Mouse (Mus musculus) heart, adult 9 months (tissue): ENCODE results near the gene Glod4.
A peak's percentile ranks its signal among the peaks of the same experiment; 100 is the strongest.

Experiments used
- DNase-seq, 2 experiments: peaks; one replicate each; pipeline ENCODE4 v3.0.0; 2022; ENCODE audit warnings: low spot score in 2 of 2

The Glod4 gene

GRCm38 (mm10) chr11:76146187-76147010, 97.1 kb downstream of the Glod4 start:
- DNase-seq = no peak

- DNase-seq = no peak
Observed at GRCm38 (mm10) chr11:76145169-76145568, 98.4 kb downstream of the Glod4 start.

- no peak for DNase-seq
Observed at GRCm38 (mm10) chr11:76144386-76144785, 99.1 kb downstream of the Glod4 start.

GRCm38 (mm10) chr11:76137996-76138395, 105.5 kb downstream of the Glod4 start:
- DNase-seq = no peak

GRCm38 (mm10) chr11:76135641-76136437, 107.7 kb downstream of the Glod4 start:
- DNase-seq = no peak

- DNase-seq = peak; percentile 78 to 90
Observed at GRCm38 (mm10) chr11:76130859-76131258, 112.7 kb downstream of the Glod4 start.

GRCm38 (mm10) chr11:76125386-76125785, 118.1 kb downstream of the Glod4 start:
- peak in 1 of 2 experiments; percentile 22 for DNase-seq

GRCm38 (mm10) chr11:76123517-76123916, 120.0 kb downstream of the Glod4 start:
- no peak for DNase-seq

- no peak for DNase-seq
Observed at GRCm38 (mm10) chr11:76122571-76122970, 121.0 kb downstream of the Glod4 start.

GRCm38 (mm10) chr11:76121086-76121485, 122.4 kb downstream of the Glod4 start:
- no peak for DNase-seq

GRCm38 (mm10) chr11:76120407-76120901, 123.1 kb downstream of the Glod4 start:
- DNase-seq = peak; percentile 21 to 47

- no peak for DNase-seq
Observed at GRCm38 (mm10) chr11:76110416-76110815, 133.1 kb downstream of the Glod4 start.

GRCm38 (mm10) chr11:76106551-76107496, 136.7 kb downstream of the Glod4 start:
- no peak for DNase-seq

GRCm38 (mm10) chr11:76101154-76101553, 142.4 kb downstream of the Glod4 start:
- DNase-seq = peak in 1 of 2 experiments; percentile 25

- peak; percentile 53 to 77 for DNase-seq
Observed at GRCm38 (mm10) chr11:76099193-76099975, 144.1 kb downstream of the Glod4 start.

- no peak for DNase-seq
Observed at GRCm38 (mm10) chr11:76093610-76094009, 149.9 kb downstream of the Glod4 start.

GRCm38 (mm10) chr11:76089776-76090175, 153.7 kb downstream of the Glod4 start:
- DNase-seq = no peak

- DNase-seq = no peak
Observed at GRCm38 (mm10) chr11:76088506-76088905, 155.0 kb downstream of the Glod4 start.

- no peak for DNase-seq
Observed at GRCm38 (mm10) chr11:76085898-76086591, 157.5 kb downstream of the Glod4 start.

- DNase-seq = no peak
Observed at GRCm38 (mm10) chr11:76084943-76085342, 158.6 kb downstream of the Glod4 start.
